Mouse (Mus musculus): ENCODE results near the gene Cdip1. TPM values are rescaled to one million over a fixed set of nuclear protein-coding genes. Genes with fewer than 3 reads are reported as not detected.
"Not testable (repeated sequence)": the region's sequence is repeated elsewhere in the genome, so short reads cannot be mapped to it uniquely, and the experiment has no call there.

Gene Cdip1
- polyA plus RNA-seq (2015; fragmentation: Nextera tagmentation; extraction: Ambion mirVana), result 16.7 and 17.9 TPM in 2 replicates

DNA sequence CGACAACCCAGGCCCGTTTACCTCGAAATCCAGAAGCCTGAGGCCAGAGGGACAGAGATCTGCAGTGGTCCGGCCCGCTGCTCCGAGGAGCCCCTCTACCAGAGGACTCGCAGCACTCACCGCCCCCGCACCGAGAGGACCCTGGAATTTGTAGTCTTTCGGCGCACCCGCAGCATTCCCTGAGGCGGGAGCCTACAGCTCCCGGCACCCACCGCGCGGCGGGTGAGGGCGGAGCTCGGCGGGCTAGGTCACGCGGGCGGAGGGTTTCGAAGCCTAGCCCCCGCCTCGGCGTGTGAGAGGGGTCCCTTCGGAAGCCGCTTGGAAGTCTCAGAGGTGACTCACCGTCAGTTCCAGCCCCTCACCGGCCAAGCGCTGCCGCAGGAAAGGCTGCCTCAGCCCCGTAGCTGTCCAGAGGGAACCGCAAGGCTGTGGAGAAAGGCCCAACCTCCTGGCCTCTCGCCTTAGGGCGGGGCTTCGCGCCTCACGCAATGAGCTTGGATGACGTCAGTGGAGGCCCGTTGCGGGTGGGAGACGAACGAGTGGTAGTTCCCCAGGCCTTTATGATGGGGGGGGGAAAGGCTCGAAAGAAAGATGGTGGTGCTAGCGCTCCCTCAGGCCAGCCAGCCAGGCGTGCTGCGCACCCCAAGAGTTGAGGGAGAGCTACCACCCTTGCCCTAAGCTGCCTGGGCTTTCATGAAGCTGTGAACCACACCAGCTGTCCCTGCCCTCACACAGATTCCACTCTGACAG is at the start of gene Cdip1:
Cdip1 (minus strand) TSS at position 483 of the 750 bp plus-strand sequence.
- H3K36me3 ChIP-seq, result no peaks in the 10 kb centered on the region
- H3K4me3 ChIP-seq (replicated peaks), result peak within 1 kb of the TSS; percentile 82
- 2% methylated on average over 51 of the region's 51 CpGs for WGBS (ENCODE audit: insufficient replicate concordance)
- ATAC-seq (ENCODE audit: low read depth) (peak; percentile 96), DNase-seq (peak; percentile 88)
- peak within 1 kb of the TSS; percentile 85 for H3K27ac ChIP-seq
- H3K27me3 ChIP-seq, result no peaks in the 10 kb centered on the region
- H3K4me1 ChIP-seq (replicated peaks), result peaks cover 28% of the 10 kb centered on the region
- H3K9ac ChIP-seq, result peak within 1 kb of the TSS; percentile 81
- peak within 1 kb of the TSS; percentile 93 for H3K4me2 ChIP-seq
- H3K9me3 ChIP-seq (replicated peaks), result no peaks in the 10 kb centered on the region

DNA sequence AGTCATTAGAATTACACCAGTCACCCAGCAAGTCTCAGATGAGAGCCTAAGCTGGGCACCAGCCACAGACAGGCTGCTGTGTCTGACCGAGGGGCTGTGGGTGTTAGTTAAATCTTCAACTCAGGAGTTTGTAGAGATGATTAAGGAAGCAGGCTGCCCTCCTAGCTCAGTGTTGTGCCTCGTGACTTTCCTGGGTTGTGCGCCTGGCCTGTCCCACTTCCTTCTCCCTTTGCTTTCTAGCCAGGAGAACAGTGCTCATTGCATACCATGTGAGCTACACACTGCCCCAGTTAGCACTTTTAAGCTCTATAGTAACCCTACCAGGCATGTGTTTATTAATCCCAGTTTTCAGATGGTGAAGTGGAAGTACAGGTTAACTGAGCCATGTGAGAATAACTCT is 49.5 kb upstream of the Cdip1 start:
- no peak overlapping the region for H3K27ac ChIP-seq
- ATAC-seq (ENCODE audit: low read depth), result no peak
- no peaks in the 10 kb centered on the region for H3K36me3 ChIP-seq
- no peak overlapping the region for H3K9ac ChIP-seq
- H3K4me3 ChIP-seq (replicated peaks), result no peak overlapping the region
- no peaks in the 10 kb centered on the region for H3K4me1 ChIP-seq (replicated peaks)
- DNase-seq, result no peak
- H3K4me2 ChIP-seq, result no peak overlapping the region
- WGBS (ENCODE audit: insufficient replicate concordance), result 56% methylated on average over 3 of the region's 3 CpGs
- H3K9me3 ChIP-seq (replicated peaks), result no peaks in the 10 kb centered on the region
- 0 out of 2 replicates have a peak, but pooled peaks cover 5% of the 10 kb centered on the region for H3K27me3 ChIP-seq

DNA sequence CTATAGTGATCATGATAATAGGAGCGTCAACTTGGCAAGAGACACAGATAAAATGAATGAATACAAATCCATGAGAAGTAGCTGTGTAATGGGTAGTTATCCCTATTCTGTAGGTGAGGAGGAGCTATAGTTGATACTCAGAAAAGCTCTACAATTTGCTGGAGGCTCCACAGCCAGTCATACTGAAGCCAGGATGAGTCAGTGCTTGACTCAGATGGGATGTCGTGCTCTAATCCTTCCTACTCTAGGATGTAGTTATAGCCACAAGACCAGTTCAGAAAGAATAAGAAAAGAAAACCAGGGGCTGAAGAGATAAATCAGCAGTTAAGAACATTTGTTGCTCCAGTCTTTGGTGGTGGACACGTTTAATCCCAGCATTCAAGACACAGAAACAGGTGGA is 47.5 kb upstream of the Cdip1 start:
- H3K4me3 ChIP-seq (replicated peaks), result no peak overlapping the region
- H3K9ac ChIP-seq, result no peak overlapping the region
- H3K4me1 ChIP-seq (replicated peaks), result no peaks in the 10 kb centered on the region
- no peak overlapping the region for H3K27ac ChIP-seq
- no peak for ATAC-seq (ENCODE audit: low read depth)
- no peak overlapping the region for H3K4me2 ChIP-seq
- 0 out of 2 replicates have a peak, but pooled peaks cover 5% of the 10 kb centered on the region for H3K27me3 ChIP-seq
- 65% methylated on average over 3 of the region's 3 CpGs for WGBS (ENCODE audit: insufficient replicate concordance)
- no peaks in the 10 kb centered on the region for H3K36me3 ChIP-seq
- H3K9me3 ChIP-seq (replicated peaks), result no peaks in the 10 kb centered on the region
- DNase-seq, result no peak

DNA sequence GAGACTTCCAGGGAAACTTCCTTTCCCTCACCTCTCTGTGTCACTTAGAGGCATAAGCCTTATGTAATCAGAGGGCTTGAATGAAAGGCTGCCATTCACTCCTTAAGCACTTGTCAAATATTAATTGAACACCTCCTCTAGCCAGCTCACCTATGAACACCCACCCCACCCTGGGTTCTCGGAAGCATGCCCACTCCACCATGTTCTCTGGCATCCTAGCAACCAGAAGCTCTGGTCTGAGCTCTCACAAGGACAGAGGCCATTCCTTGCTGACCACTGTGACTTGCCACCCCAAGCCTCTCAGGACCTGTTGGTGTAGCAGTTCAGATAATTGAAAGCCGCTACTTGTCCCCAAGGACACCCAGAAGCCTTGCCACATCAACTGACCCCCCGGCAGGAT is 45.1 kb upstream of the Cdip1 start, which contains the start of gene 4930562C15Rik:
4930562C15Rik (plus strand) TSS at position 226 of the 400 bp plus-strand sequence.
- H3K27ac ChIP-seq, result no peak within 1 kb of the TSS
- H3K9ac ChIP-seq, result no peak within 1 kb of the TSS
- no peak within 1 kb of the TSS for H3K4me2 ChIP-seq
- peaks cover 13% of the 10 kb centered on the region for H3K4me1 ChIP-seq (replicated peaks)
- 63% methylated on average over 3 of the region's 3 CpGs for WGBS (ENCODE audit: insufficient replicate concordance)
- H3K4me3 ChIP-seq (replicated peaks), result no peak within 1 kb of the TSS
- no peaks in the 10 kb centered on the region for H3K9me3 ChIP-seq (replicated peaks)
- ATAC-seq (ENCODE audit: low read depth), result no peak
- no peaks in the 10 kb centered on the region for H3K36me3 ChIP-seq
- H3K27me3 ChIP-seq, result no peaks in the 10 kb centered on the region
- no peak for DNase-seq

DNA sequence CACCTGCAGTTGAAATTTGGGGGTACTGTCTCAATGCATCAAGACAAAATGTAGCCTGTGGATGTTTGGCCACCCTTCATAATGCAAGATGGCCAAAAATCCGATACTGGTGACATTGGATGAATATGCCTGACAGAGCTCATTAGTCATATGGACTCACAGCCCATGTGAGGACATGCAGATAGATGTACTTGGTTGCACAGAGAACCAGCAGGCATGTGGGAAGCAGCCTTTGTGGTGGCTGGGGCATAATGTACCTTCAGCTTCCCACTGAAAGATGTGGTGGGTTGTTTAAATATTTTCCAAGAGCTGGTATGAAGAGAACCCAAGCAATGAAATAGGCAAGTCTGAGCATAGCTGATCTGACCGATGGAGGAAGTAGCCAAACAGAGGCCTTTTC is 43.8 kb upstream of the Cdip1 start:
- Histone ChIP-seq H3K4me1 (replicated peaks) (peaks cover 14% of the 10 kb centered on the region), H3K4me3 (replicated peaks) (no peak overlapping the region), H3K4me2 (no peak overlapping the region), H3K36me3 (no peaks in the 10 kb centered on the region), H3K27ac (no peak overlapping the region), H3K9me3 (replicated peaks) (no peaks in the 10 kb centered on the region), H3K27me3 (no peaks in the 10 kb centered on the region), H3K9ac (no peak overlapping the region)
- ATAC-seq (ENCODE audit: low read depth) (no peak), DNase-seq (no peak)
- WGBS (ENCODE audit: insufficient replicate concordance), result 56% methylated on average over 2 of the region's 2 CpGs

DNA sequence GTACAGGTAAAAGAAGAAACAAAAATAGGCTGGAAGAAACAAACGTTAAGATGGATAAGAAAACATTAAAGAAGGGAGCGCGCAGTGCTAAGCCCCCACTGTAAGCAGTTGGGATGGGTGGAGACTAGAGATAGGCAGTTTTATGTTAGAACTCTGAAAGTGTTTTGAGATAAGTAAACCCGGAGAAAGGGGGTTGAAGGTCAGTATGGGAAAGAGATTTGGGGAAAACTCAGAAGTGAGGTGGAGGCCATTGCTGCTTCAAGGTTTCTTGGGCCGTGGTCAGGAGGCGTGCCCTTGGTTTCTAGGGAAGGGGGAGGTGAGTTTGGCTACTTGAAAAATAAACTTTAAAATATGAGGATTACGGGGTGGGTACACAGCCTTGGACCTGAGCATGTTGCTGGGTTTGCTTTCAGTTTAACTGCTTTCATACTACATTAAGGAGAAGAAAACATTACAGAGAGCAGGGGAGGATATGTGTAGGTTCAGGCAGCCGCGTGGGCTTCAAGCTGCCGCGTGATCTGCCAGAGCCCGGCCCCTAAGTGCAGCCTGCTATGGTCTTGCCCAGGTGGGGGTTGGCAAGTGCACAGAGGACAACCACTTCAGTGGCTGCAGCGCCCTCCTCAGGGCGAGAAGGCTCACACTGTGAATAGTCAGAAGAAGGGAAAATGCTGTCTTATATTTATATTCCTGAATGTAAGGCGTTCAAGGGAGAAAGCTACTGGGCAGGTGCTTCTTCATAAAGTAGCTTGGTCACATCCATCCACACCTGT is 41.7 kb upstream of the Cdip1 start:
- no peak overlapping the region for H3K4me3 ChIP-seq (replicated peaks)
- H3K9me3 ChIP-seq (replicated peaks), result no peaks in the 10 kb centered on the region
- DNase-seq, result peak; percentile 15
- H3K9ac ChIP-seq, result no peak overlapping the region
- ATAC-seq (ENCODE audit: low read depth), result peak; percentile 71
- no peak overlapping the region for H3K27ac ChIP-seq
- H3K36me3 ChIP-seq, result no peaks in the 10 kb centered on the region
- peaks cover 17% of the 10 kb centered on the region for H3K4me1 ChIP-seq (replicated peaks)
- H3K4me2 ChIP-seq, result peak overlapping the region; percentile 13; the same call in 1 of the 2 replicates
- no peaks in the 10 kb centered on the region for H3K27me3 ChIP-seq
- 35% methylated on average over 15 of the region's 15 CpGs for WGBS (ENCODE audit: insufficient replicate concordance)

DNA sequence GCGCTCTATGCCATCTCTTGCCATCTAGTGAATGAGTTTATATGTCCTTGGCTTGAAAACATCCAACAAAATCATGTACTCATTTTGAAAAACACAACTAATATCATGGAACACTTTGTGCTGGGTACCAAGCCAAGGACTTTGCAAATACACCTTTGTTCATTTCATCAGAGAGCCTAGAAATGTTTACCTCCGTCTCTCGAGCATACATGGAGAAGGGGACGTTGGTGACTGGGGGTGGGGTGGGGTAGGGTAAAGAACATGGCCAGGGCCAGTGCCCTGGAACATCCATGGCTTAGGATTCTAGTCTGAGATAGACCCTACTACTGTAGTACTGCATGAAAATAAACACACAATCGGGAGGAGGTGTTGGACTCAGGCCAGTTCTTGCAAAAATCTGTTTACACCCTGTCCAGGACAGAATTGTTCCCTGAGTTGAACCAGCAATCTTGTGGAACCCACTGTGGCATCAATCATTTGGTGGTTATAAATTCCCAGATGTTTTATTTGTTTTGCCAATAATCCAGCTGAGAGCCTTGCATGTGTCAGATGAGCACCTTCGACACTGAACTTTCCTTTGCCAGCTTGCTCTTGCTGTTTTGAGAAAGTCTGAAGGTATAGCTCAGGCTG is 39.3 kb upstream of the Cdip1 start:
- Histone ChIP-seq H3K9ac (no peak overlapping the region), H3K27me3 (no peaks in the 10 kb centered on the region), H3K9me3 (replicated peaks) (no peaks in the 10 kb centered on the region), H3K36me3 (no peaks in the 10 kb centered on the region), H3K4me1 (replicated peaks) (peaks cover 17% of the 10 kb centered on the region), H3K4me3 (replicated peaks) (no peak overlapping the region), H3K27ac (no peak overlapping the region), H3K4me2 (no peak overlapping the region)
- 64% methylated on average over 6 of the region's 6 CpGs for WGBS (ENCODE audit: insufficient replicate concordance)
- DNase-seq, result no peak
- ATAC-seq (ENCODE audit: low read depth), result no peak

DNA sequence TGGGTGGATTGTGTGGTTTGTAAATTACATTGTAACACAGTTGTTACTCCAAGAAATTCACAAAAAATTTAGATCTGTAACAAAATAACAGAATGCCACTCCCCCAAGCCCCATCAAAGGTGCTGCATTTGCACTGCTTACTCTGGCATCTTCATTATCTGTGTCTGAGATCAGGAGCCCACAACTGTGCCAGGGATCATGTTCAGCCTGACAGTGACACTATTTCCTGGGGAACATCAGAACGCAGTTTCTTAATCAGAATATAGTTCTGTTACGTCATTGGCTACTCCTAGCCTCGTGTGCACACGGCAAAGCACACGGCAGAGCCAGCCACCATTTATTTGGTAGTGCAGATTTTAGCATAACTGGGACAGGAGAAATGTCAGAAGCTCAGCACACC is 37.5 kb upstream of the Cdip1 start:
- H3K27me3 ChIP-seq, result no peaks in the 10 kb centered on the region
- no peak overlapping the region for H3K4me3 ChIP-seq (replicated peaks)
- DNase-seq (no peak), ATAC-seq (ENCODE audit: low read depth) (no peak)
- no peak overlapping the region for H3K4me2 ChIP-seq
- 76% methylated on average over 5 of the region's 5 CpGs for WGBS (ENCODE audit: insufficient replicate concordance)
- no peaks in the 10 kb centered on the region for H3K36me3 ChIP-seq
- peaks cover 17% of the 10 kb centered on the region for H3K4me1 ChIP-seq (replicated peaks)
- H3K9ac ChIP-seq, result no peak overlapping the region
- H3K9me3 ChIP-seq (replicated peaks), result no peaks in the 10 kb centered on the region
- no peak overlapping the region for H3K27ac ChIP-seq

DNA sequence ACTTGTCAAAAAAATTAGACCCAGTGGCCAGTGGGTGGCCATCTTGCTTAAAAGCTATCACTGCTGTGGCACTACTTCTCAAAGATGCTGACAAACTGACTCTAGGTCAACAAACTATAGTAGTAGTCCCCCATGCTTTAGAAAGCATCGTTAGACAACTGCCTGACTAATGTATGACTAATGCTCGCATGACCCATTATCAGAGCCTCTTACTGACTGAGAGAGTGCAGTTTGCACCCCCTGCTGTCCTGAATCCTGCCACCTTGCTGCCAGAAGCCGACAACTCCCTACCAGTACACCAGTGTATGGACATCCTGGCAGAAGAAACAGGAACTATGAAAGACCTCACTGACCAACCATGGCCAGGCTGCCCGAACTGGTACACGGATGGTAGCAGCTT is 34.4 kb upstream of the Cdip1 start:
- not testable (repeated sequence) for H3K27ac ChIP-seq; H3K27me3 ChIP-seq; H3K9ac ChIP-seq; DNase-seq; H3K4me2 ChIP-seq; H3K36me3 ChIP-seq; H3K4me3 ChIP-seq (replicated peaks); H3K4me1 ChIP-seq (replicated peaks); ATAC-seq (ENCODE audit: low read depth)
- WGBS (ENCODE audit: insufficient replicate concordance), result 63% methylated on average over 5 of the region's 5 CpGs
- H3K9me3 ChIP-seq (replicated peaks), result peaks cover 12% of the 10 kb centered on the region; the same call in 1 of the 2 replicates

DNA sequence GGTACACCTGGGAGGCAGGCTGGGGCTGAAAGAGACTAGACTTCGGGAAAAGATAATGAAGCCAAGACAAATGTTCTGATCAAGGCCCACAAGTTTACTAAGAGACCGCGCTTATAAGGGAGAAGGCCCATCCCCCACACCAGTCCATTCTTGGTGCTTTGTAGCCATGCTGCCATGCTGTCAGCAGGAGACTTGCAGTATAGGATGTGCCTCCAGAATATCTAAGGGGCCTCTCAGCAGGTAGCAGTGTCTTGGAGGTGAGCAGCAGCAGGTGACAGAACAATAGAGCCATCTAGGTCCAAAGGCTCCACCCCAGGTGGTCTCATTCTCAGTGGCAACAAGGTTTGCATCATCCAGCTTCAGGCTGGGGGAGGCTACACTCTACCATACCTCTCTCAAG is 28.3 kb upstream of the Cdip1 start:
- H3K4me3 ChIP-seq (replicated peaks), result no peak overlapping the region
- H3K9me3 ChIP-seq (replicated peaks), result peaks cover 12% of the 10 kb centered on the region; the same call in 1 of the 2 replicates
- DNase-seq, result no peak
- H3K4me2 ChIP-seq, result no peak overlapping the region
- no peak for ATAC-seq (ENCODE audit: low read depth)
- 79% methylated on average over 3 of the region's 3 CpGs for WGBS (ENCODE audit: insufficient replicate concordance)
- H3K4me1 ChIP-seq (replicated peaks), result no peaks in the 10 kb centered on the region
- H3K9ac ChIP-seq, result no peak overlapping the region
- no peaks in the 10 kb centered on the region for H3K27me3 ChIP-seq
- no peaks in the 10 kb centered on the region for H3K36me3 ChIP-seq
- H3K27ac ChIP-seq, result no peak overlapping the region

DNA sequence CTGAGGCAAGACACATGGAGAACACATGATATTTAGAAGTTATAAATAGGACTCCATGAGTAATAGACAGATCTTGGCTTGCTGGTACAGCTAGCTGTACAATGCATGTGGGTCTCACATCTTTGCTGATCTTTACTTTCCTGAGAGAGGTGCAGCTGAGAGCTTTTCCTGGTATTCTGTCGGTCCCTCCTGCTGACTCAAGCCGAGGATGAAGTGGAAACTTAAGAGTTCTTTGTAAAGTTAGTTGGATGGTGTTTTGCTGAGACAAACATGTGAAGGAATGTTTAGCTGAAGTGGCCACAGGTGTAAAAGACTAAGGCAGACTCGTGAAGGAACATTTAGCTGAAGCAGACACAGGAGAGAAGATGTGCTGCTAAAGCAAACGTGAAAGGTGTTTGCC is 6.5 kb upstream of the Cdip1 start:
- ATAC-seq (ENCODE audit: low read depth), result no peak
- 67% methylated on average over 4 of the region's 4 CpGs for WGBS (ENCODE audit: insufficient replicate concordance)
- no peak overlapping the region for H3K9ac ChIP-seq

More for the DNA sequence above, 6.5 kb upstream of the Cdip1 start:
- no peak overlapping the region for H3K4me3 ChIP-seq (replicated peaks)
- no peak overlapping the region for H3K27ac ChIP-seq
- H3K4me2 ChIP-seq, result no peak overlapping the region
- no peak for DNase-seq
- H3K4me1 ChIP-seq (replicated peaks), result no peaks in the 10 kb centered on the region
- no peaks in the 10 kb centered on the region for H3K27me3 ChIP-seq
- no peaks in the 10 kb centered on the region for H3K9me3 ChIP-seq (replicated peaks)
- no peaks in the 10 kb centered on the region for H3K36me3 ChIP-seq
